Mouse (Mus musculus): ENCODE data around the gene Commd3. TPM values are rescaled to one million over a fixed set of nuclear protein-coding genes. Genes with fewer than 3 reads are reported as not detected.

Commd3 gene
- polyA plus RNA-seq, 1 experiment from 2014 or later, result 291 TPM

GRCm38 (mm10) chr2:18690756-18691155 lies 18.6 kb downstream of the Commd3 start:
- Histone ChIP-seq H3K4me2 (ENCODE audit: low read length) (peak overlapping the region; percentile 82), H3K27me3 (replicated peaks; ENCODE audit: control insufficient read depth, insufficient read depth, low read length) (peaks cover 37% of the 10 kb centered on the region)
- 2% methylated on average over 9 of the region's 9 CpGs for WGBS

DNA sequence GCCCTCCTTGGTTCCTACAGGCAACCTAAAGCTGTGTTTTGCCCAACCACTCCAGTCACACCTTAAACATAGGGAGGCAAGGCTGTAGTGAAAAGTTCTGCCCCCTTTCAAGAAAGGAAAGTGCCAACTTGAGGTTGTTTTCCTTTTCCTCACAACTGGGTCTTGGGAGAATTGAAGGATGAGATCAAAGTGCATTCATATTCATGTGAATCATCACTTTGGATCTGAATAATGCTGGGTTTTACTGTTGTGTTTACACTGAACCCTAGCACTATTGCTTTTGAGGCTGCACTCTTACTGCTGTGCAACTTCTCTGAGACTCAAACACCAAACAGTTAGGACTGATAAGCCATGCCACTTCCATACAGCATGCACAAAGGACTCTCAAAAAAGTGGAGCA lies 19.8 kb downstream of the Commd3 start:
- Histone ChIP-seq H3K9ac (replicated peaks; ENCODE audit: low read depth, low read length) (no peak overlapping the region), H3K4me1 (replicated peaks; ENCODE audit: control insufficient read depth, insufficient read depth, low read length) (peaks cover 35% of the 10 kb centered on the region), H3K9me3 (ENCODE audit: control insufficient read depth, low read length) (no peaks in the 10 kb centered on the region), H3K27me3 (replicated peaks; ENCODE audit: control insufficient read depth, insufficient read depth, low read length) (peaks cover 33% of the 10 kb centered on the region), H3K27ac (ENCODE audit: low read length) (no peak overlapping the region), H3K4me2 (ENCODE audit: low read length) (no peak overlapping the region), H3K36me3 (ENCODE audit: control insufficient read depth, insufficient read depth) (no peaks in the 10 kb centered on the region), H3K4me3 (replicated peaks; ENCODE audit: low read length) (no peak overlapping the region)
- ATAC-seq, result no peak

More at GRCm38 (mm10) chr2:18690756-18691155, 18.6 kb downstream of the Commd3 start:
- Histone ChIP-seq H3K27ac (ENCODE audit: low read length) (no peak overlapping the region), H3K36me3 (ENCODE audit: control insufficient read depth, insufficient read depth) (no peaks in the 10 kb centered on the region), H3K4me3 (replicated peaks; ENCODE audit: low read length) (peak overlapping the region; percentile 53), H3K9ac (replicated peaks; ENCODE audit: low read depth, low read length) (no peak overlapping the region), H3K9me3 (ENCODE audit: control insufficient read depth, low read length) (no peaks in the 10 kb centered on the region), H3K4me1 (replicated peaks; ENCODE audit: control insufficient read depth, insufficient read depth, low read length) (peaks cover 35% of the 10 kb centered on the region)
- ATAC-seq, result no peak

DNA sequence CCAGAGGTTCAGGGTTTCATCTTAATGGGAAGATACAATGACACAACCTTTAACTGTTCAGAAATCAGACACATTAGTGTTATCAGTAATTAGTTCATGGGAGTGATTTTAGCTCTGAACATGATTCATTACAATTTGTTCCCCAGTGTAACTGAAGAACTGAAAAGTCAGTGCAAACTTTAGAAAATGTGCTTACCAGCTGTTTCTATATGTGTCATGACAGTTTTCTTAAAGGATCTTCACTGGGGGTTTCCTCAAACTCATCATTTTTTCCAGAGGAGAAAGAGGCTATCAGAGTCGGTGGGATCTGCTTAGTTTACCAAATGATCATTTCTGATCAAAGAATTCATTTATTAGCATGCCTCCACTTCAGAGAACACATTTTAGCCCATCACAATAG lies 20.4 kb downstream of the Commd3 start:
- H3K4me3 ChIP-seq (replicated peaks; ENCODE audit: low read length), result no peak overlapping the region
- 5% methylated on average over 1 of the region's 1 CpGs for WGBS
- no peak for ATAC-seq
- H3K9ac ChIP-seq (replicated peaks; ENCODE audit: low read depth, low read length), result no peak overlapping the region
- H3K4me2 ChIP-seq (ENCODE audit: low read length), result no peak overlapping the region
- H3K27ac ChIP-seq (ENCODE audit: low read length), result no peak overlapping the region
- H3K27me3 ChIP-seq (replicated peaks; ENCODE audit: control insufficient read depth, insufficient read depth, low read length), result peaks cover 28% of the 10 kb centered on the region
- no peaks in the 10 kb centered on the region for H3K9me3 ChIP-seq (ENCODE audit: control insufficient read depth, low read length)
- peaks cover 35% of the 10 kb centered on the region for H3K4me1 ChIP-seq (replicated peaks; ENCODE audit: control insufficient read depth, insufficient read depth, low read length)
- H3K36me3 ChIP-seq (ENCODE audit: control insufficient read depth, insufficient read depth), result no peaks in the 10 kb centered on the region

GRCm38 (mm10) chr2:18693491-18693870 lies 21.3 kb downstream of the Commd3 start:
- H3K9me3 ChIP-seq (ENCODE audit: control insufficient read depth, low read length), result no peaks in the 10 kb centered on the region
- H3K4me1 ChIP-seq (replicated peaks; ENCODE audit: control insufficient read depth, insufficient read depth, low read length), result peaks cover 36% of the 10 kb centered on the region
- H3K27ac ChIP-seq (ENCODE audit: low read length), result no peak overlapping the region
- H3K4me3 ChIP-seq (replicated peaks; ENCODE audit: low read length), result peak overlapping the region; percentile 51
- peaks cover 27% of the 10 kb centered on the region for H3K27me3 ChIP-seq (replicated peaks; ENCODE audit: control insufficient read depth, insufficient read depth, low read length)
- no peak for ATAC-seq
- under 1% methylated on average over 5 of the region's 5 CpGs for WGBS
- peak overlapping the region; percentile 96 for H3K4me2 ChIP-seq (ENCODE audit: low read length)
- H3K9ac ChIP-seq (replicated peaks; ENCODE audit: low read depth, low read length), result no peak overlapping the region
- H3K36me3 ChIP-seq (ENCODE audit: control insufficient read depth, insufficient read depth), result no peaks in the 10 kb centered on the region

DNA sequence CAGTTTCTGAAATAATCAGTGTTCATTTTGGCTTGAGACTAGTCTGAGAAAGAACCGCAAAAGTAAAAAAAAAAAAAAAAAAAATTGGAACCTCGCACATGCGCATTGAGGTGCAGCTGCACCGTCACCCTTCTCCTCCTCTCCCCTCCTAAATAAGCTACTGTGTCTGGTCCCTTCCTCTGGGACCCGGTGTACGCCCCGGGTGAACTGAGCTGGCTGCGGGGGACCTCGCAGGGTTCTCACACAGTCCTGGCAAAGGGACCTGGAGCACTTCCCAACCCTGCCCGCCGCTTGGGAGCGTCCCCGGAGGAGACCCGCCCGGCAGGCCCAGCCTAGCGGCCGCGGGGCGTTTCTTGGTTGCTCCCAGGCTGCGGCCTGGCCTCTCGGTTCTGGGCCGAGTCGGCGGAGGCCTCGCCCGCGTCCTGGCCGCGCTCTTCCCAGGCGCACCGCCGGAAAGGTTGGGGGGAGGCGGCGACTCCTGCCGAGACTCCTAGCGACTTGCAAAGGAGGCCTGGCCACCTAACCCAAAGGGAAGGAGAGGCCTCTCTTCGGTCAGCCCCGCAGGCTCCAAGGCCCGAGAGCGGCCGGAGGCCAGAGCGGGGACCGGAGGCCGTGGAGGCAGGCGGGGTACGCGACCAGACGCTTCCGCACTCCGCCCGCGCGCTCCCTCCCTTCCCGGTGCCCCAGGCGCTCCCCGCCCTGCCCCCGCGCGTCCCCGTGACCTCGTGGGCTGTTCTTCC lies 21.9 kb downstream of the Commd3 start, which contains the start of gene Spag6:
Gene Spag6 (plus strand): TSS at position 162 of the 740 bp plus-strand sequence.
- Histone ChIP-seq H3K27me3 (replicated peaks; ENCODE audit: control insufficient read depth, insufficient read depth, low read length) (peaks cover 31% of the 10 kb centered on the region), H3K9me3 (ENCODE audit: control insufficient read depth, low read length) (no peaks in the 10 kb centered on the region), H3K4me1 (replicated peaks; ENCODE audit: control insufficient read depth, insufficient read depth, low read length) (peaks cover 37% of the 10 kb centered on the region), H3K27ac (ENCODE audit: low read length) (0 out of 2 replicates have a peak within 1 kb of the TSS, but pooled peaks have one; percentile 25), H3K9ac (replicated peaks; ENCODE audit: low read depth, low read length) (peak within 1 kb of the TSS; percentile 66), H3K4me3 (replicated peaks; ENCODE audit: low read length) (peak within 1 kb of the TSS; percentile 51), H3K4me2 (ENCODE audit: low read length) (peak within 1 kb of the TSS; percentile 96), H3K36me3 (ENCODE audit: control insufficient read depth, insufficient read depth) (no peaks in the 10 kb centered on the region)
- under 1% methylated on average over 46 of the region's 61 CpGs for WGBS
- peak; percentile 74 for ATAC-seq

DNA sequence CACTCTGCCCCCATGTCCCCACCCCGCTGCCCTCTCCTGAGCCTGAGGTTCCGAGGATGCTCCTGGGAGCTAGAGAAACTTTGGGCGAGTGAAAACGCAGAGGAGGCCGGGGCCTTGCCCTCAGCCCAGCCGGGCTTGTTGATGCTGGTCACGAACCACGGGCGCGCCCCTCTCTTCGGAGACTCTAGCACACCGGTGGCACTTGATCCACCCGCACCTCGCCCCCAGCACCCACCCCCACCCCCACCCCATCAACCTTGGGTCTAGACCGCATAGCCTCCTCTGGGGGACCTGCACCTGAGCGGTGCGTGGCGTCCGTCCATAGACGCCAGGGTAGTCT lies 22.4 kb downstream of the Commd3 start:
- peaks cover 34% of the 10 kb centered on the region for H3K27me3 ChIP-seq (replicated peaks; ENCODE audit: control insufficient read depth, insufficient read depth, low read length)
- H3K36me3 ChIP-seq (ENCODE audit: control insufficient read depth, insufficient read depth), result no peaks in the 10 kb centered on the region
- peaks cover 35% of the 10 kb centered on the region for H3K4me1 ChIP-seq (replicated peaks; ENCODE audit: control insufficient read depth, insufficient read depth, low read length)
- peak overlapping the region; percentile 66 for H3K9ac ChIP-seq (replicated peaks; ENCODE audit: low read depth, low read length)
- H3K9me3 ChIP-seq (ENCODE audit: control insufficient read depth, low read length), result no peaks in the 10 kb centered on the region
- peak; percentile 1; the same call in 1 of the 2 replicates for ATAC-seq
- H3K4me3 ChIP-seq (replicated peaks; ENCODE audit: low read length), result peak overlapping the region; percentile 51
- WGBS, result 2% methylated on average over 19 of the region's 20 CpGs
- H3K4me2 ChIP-seq (ENCODE audit: low read length), result peak overlapping the region; percentile 96
- H3K27ac ChIP-seq (ENCODE audit: low read length), result no peak overlapping the region

DNA sequence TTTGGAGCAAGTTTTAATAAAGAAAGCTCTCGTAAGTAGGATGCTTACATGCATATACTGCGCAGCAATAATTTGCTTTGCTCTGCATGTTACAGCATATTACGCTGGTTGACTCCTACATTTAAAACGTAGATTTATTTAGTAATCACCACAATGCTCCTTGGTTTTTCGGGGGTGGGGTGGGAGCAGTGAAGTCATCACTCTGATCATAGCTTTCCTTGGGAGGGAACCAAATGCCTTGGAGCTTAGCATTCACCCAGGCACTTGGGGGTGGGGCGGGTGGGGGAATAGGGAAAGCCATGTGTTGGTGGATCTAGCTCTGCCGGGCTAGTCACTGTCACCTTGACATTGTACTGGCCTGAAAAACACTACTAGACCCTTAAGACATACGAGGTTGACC lies 23.0 kb downstream of the Commd3 start:
- no peaks in the 10 kb centered on the region for H3K36me3 ChIP-seq (ENCODE audit: control insufficient read depth, insufficient read depth)
- no peak overlapping the region for H3K27ac ChIP-seq (ENCODE audit: low read length)
- no peak overlapping the region for H3K4me2 ChIP-seq (ENCODE audit: low read length)
- H3K9me3 ChIP-seq (ENCODE audit: control insufficient read depth, low read length), result no peaks in the 10 kb centered on the region
- ATAC-seq, result no peak
- WGBS, result 5% methylated on average over 8 of the region's 8 CpGs
- peaks cover 38% of the 10 kb centered on the region for H3K27me3 ChIP-seq (replicated peaks; ENCODE audit: control insufficient read depth, insufficient read depth, low read length)
- peaks cover 29% of the 10 kb centered on the region for H3K4me1 ChIP-seq (replicated peaks; ENCODE audit: control insufficient read depth, insufficient read depth, low read length)
- H3K9ac ChIP-seq (replicated peaks; ENCODE audit: low read depth, low read length), result no peak overlapping the region
- H3K4me3 ChIP-seq (replicated peaks; ENCODE audit: low read length), result no peak overlapping the region

- Histone ChIP-seq H3K9ac (replicated peaks; ENCODE audit: low read depth, low read length) (no peak overlapping the region), H3K9me3 (ENCODE audit: control insufficient read depth, low read length) (no peaks in the 10 kb centered on the region), H3K27me3 (replicated peaks; ENCODE audit: control insufficient read depth, insufficient read depth, low read length) (peaks cover 38% of the 10 kb centered on the region), H3K36me3 (ENCODE audit: control insufficient read depth, insufficient read depth) (no peaks in the 10 kb centered on the region), H3K4me2 (ENCODE audit: low read length) (no peak overlapping the region), H3K4me3 (replicated peaks; ENCODE audit: low read length) (no peak overlapping the region), H3K27ac (ENCODE audit: low read length) (no peak overlapping the region), H3K4me1 (replicated peaks; ENCODE audit: control insufficient read depth, insufficient read depth, low read length) (peaks cover 24% of the 10 kb centered on the region)
- ATAC-seq, result no peak
- WGBS, result 4% methylated on average over 7 of the region's 7 CpGs
Observed at GRCm38 (mm10) chr2:18695629-18696150, 23.5 kb downstream of the Commd3 start.

- ATAC-seq, result no peak
Observed at GRCm38 (mm10) chr2:18697591-18698244, 25.5 kb downstream of the Commd3 start.

More at GRCm38 (mm10) chr2:18697591-18698244, 25.5 kb downstream of the Commd3 start:
- H3K9ac ChIP-seq (replicated peaks; ENCODE audit: low read depth, low read length), result no peak overlapping the region
- H3K27ac ChIP-seq (ENCODE audit: low read length), result no peak overlapping the region
- H3K4me3 ChIP-seq (replicated peaks; ENCODE audit: low read length), result no peak overlapping the region
- H3K4me2 ChIP-seq (ENCODE audit: low read length), result no peak overlapping the region
- no peaks in the 10 kb centered on the region for H3K9me3 ChIP-seq (ENCODE audit: control insufficient read depth, low read length)
- no peaks in the 10 kb centered on the region for H3K36me3 ChIP-seq (ENCODE audit: control insufficient read depth, insufficient read depth)
- peaks cover 24% of the 10 kb centered on the region for H3K4me1 ChIP-seq (replicated peaks; ENCODE audit: control insufficient read depth, insufficient read depth, low read length)
- peaks cover 40% of the 10 kb centered on the region for H3K27me3 ChIP-seq (replicated peaks; ENCODE audit: control insufficient read depth, insufficient read depth, low read length)
- WGBS, result under 1% methylated on average over 4 of the region's 4 CpGs

Data from forebrain, embryonic 16.5 days (tissue).